Mouse (Mus musculus) liver, embryonic 15.5 days (tissue): ENCODE results near the gene Gtf3c4. TPM values are rescaled to one million over a fixed set of nuclear protein-coding genes. Genes with fewer than 3 reads are reported as not detected.

Source experiments
- ATAC-seq: fragments of 200-750 bp; cut with Nextera tagmentation; 2 replicates; pipeline ENCODE4 v1.8.0; 2017; ENCODE audit warnings: moderate number of reproducible peaks, mild to moderate bottlenecking, moderate library complexity; ENCODE audit not compliant: insufficient read depth
- H3K27ac ChIP-seq: fragments of 300-500 bp; sonication (generic); replicated peaks from 2 replicates; pipeline ENCODE4 v1.5.1; 2015; ENCODE audit warnings: mild to moderate bottlenecking, inconsistent platforms
- H3K27me3 ChIP-seq: fragments of 300-500 bp; sonication (generic); 2 replicates; pipeline ENCODE4 v1.6.1; 2015; ENCODE audit warnings: mild to moderate bottlenecking, inconsistent platforms
- H3K36me3 ChIP-seq: fragments of 300-500 bp; sonication (generic); replicated peaks from 2 replicates; pipeline ENCODE4 v1.6.1; 2015; ENCODE audit warnings: moderate library complexity, mild to moderate bottlenecking, inconsistent platforms
- H3K4me1 ChIP-seq: fragments of 300-500 bp; sonication (generic); replicated peaks from 2 replicates; pipeline ENCODE4 v1.6.1; 2015; ENCODE audit warnings: inconsistent platforms
- H3K4me2 ChIP-seq: fragments of 300-500 bp; sonication (generic); 2 replicates; pipeline ENCODE4 v1.6.1; 2015; ENCODE audit warnings: moderate library complexity, mild to moderate bottlenecking, inconsistent platforms
- H3K4me3 ChIP-seq: fragments of 300-500 bp; sonication (generic); replicated peaks from 2 replicates; pipeline ENCODE4 v1.5.1; 2015; ENCODE audit warnings: mild to moderate bottlenecking, inconsistent platforms
- H3K9ac ChIP-seq: fragments of 300-500 bp; sonication (generic); 2 replicates; pipeline ENCODE4 v1.6.1; 2015; ENCODE audit warnings: moderate library complexity, mild to moderate bottlenecking, inconsistent platforms
- H3K9me3 ChIP-seq: fragments of 300-500 bp; sonication (generic); replicated peaks from 2 replicates; pipeline ENCODE4 v1.6.1; 2016; ENCODE audit warnings: inconsistent platforms
- WGBS: fragments of 180-500 bp; shearing (Covaris S2); methylation state at CpG from one replicate; pipeline ENCODE4 v1.1.7; 2015; ENCODE audit warnings: mixed read lengths; ENCODE audit not compliant: insufficient replicate concordance; 5-methylcytosine and 5-hydroxymethylcytosine counted together
- polyA plus RNA-seq: library from polyadenylated mRNA; unstranded; fragments of >200 nt; fragmentation: Nextera tagmentation; extraction: Ambion mirVana; gene quantifications from 2 replicates; pipeline ENCODE4 v1.2.1, GENCODE M21; 2015

Gtf3c4 gene
- polyA plus RNA-seq, 1 experiment from 2014 or later: 5.1 TPM

GRCm38 (mm10) chr2:28852594-28852993 lies 12.4 kb upstream of the Gtf3c4 start:
- Histone ChIP-seq H3K9me3 (no peaks in the 10 kb centered on the region), H3K4me2 (no peak overlapping the region), H3K4me3 (no peak overlapping the region), H3K36me3 (peaks cover 47% of the 10 kb centered on the region), H3K27me3 (no peaks in the 10 kb centered on the region), H3K4me1 (no peaks in the 10 kb centered on the region), H3K27ac (no peak overlapping the region), H3K9ac (no peak overlapping the region)
- 81% methylated on average over 3 of the region's 3 CpGs for WGBS
- no peak for ATAC-seq

- H3K4me3 ChIP-seq: no peak overlapping the region
- H3K9me3 ChIP-seq: no peaks in the 10 kb centered on the region
- 0 out of 2 replicates have a peak overlapping the region, but pooled peaks have one; percentile 14 for H3K27ac ChIP-seq
- H3K36me3 ChIP-seq: peaks cover 45% of the 10 kb centered on the region
- ATAC-seq: no peak
- 64% methylated on average over 2 of the region's 2 CpGs for WGBS
- no peaks in the 10 kb centered on the region for H3K4me1 ChIP-seq
- H3K9ac ChIP-seq: no peak overlapping the region
- H3K27me3 ChIP-seq: no peaks in the 10 kb centered on the region
- H3K4me2 ChIP-seq: no peak overlapping the region
Observed at GRCm38 (mm10) chr2:28848879-28849278, 8.7 kb upstream of the Gtf3c4 start.

GRCm38 (mm10) chr2:28842042-28842441 lies 1.9 kb upstream of the Gtf3c4 start:
- peaks cover 16% of the 10 kb centered on the region for H3K36me3 ChIP-seq
- H3K4me3 ChIP-seq: peak overlapping the region; percentile 93; the same call in 1 of the 2 replicates
- no peak overlapping the region for H3K9ac ChIP-seq
- no peak overlapping the region for H3K27ac ChIP-seq
- ATAC-seq: no peak
- WGBS: 41% methylated on average over 3 of the region's 3 CpGs
- H3K27me3 ChIP-seq: no peaks in the 10 kb centered on the region
- peaks cover 39% of the 10 kb centered on the region for H3K4me1 ChIP-seq
- no peaks in the 10 kb centered on the region for H3K9me3 ChIP-seq
- peak overlapping the region; percentile 95 for H3K4me2 ChIP-seq

- peak; percentile 65 for ATAC-seq
- Histone ChIP-seq H3K4me1 (peaks cover 48% of the 10 kb centered on the region), H3K4me2 (peak overlapping the region; percentile 95), H3K9me3 (no peaks in the 10 kb centered on the region), H3K4me3 (peak overlapping the region; percentile 93), H3K27ac (peak overlapping the region; percentile 88), H3K36me3 (peaks cover 9% of the 10 kb centered on the region), H3K9ac (peak overlapping the region; percentile 82), H3K27me3 (no peaks in the 10 kb centered on the region)
- WGBS: under 1% methylated on average over 53 of the region's 53 CpGs
Observed at GRCm38 (mm10) chr2:28839501-28840221, 499 bp downstream of the Gtf3c4 start.

- no peak overlapping the region for H3K4me2 ChIP-seq
- no peaks in the 10 kb centered on the region for H3K9me3 ChIP-seq
- peaks cover 38% of the 10 kb centered on the region for H3K4me1 ChIP-seq
- no peak overlapping the region for H3K9ac ChIP-seq
- ATAC-seq: no peak
- H3K4me3 ChIP-seq: no peak overlapping the region
- H3K27me3 ChIP-seq: no peaks in the 10 kb centered on the region
- no peak overlapping the region; the same call in 1 of the 2 replicates for H3K27ac ChIP-seq
- peaks cover 37% of the 10 kb centered on the region for H3K36me3 ChIP-seq
- WGBS: 63% methylated on average over 3 of the region's 3 CpGs
Observed at GRCm38 (mm10) chr2:28836181-28836940, 3.8 kb downstream of the Gtf3c4 start.

GRCm38 (mm10) chr2:28829265-28829664 lies 10.9 kb downstream of the Gtf3c4 start:
- Histone ChIP-seq H3K4me1 (peaks cover 4% of the 10 kb centered on the region), H3K27me3 (no peaks in the 10 kb centered on the region), H3K27ac (no peak overlapping the region), H3K4me3 (no peak overlapping the region), H3K36me3 (peaks cover 88% of the 10 kb centered on the region), H3K9me3 (no peaks in the 10 kb centered on the region), H3K9ac (no peak overlapping the region), H3K4me2 (no peak overlapping the region)
- 49% methylated on average over 4 of the region's 4 CpGs for WGBS
- no peak for ATAC-seq

GRCm38 (mm10) chr2:28818866-28819265 lies 21.3 kb downstream of the Gtf3c4 start:
- no peaks in the 10 kb centered on the region for H3K9me3 ChIP-seq
- H3K4me1 ChIP-seq: no peaks in the 10 kb centered on the region
- no peak overlapping the region for H3K4me2 ChIP-seq
- no peak overlapping the region for H3K4me3 ChIP-seq
- H3K27ac ChIP-seq: no peak overlapping the region
- peaks cover 10% of the 10 kb centered on the region for H3K36me3 ChIP-seq
- H3K27me3 ChIP-seq: no peaks in the 10 kb centered on the region
- ATAC-seq: no peak
- WGBS: 53% methylated on average over 4 of the region's 4 CpGs
- no peak overlapping the region for H3K9ac ChIP-seq

GRCm38 (mm10) chr2:28810260-28811013 lies 29.7 kb downstream of the Gtf3c4 start:
- Histone ChIP-seq H3K4me1 (no peaks in the 10 kb centered on the region), H3K27ac (no peak overlapping the region), H3K9ac (no peak overlapping the region), H3K4me3 (no peak overlapping the region), H3K27me3 (no peaks in the 10 kb centered on the region), H3K36me3 (no peaks in the 10 kb centered on the region), H3K4me2 (no peak overlapping the region), H3K9me3 (no peaks in the 10 kb centered on the region)
- 49% methylated on average over 5 of the region's 5 CpGs for WGBS
- ATAC-seq: no peak

GRCm38 (mm10) chr2:28808841-28809240 lies 31.3 kb downstream of the Gtf3c4 start:
- Histone ChIP-seq H3K9ac (no peak overlapping the region), H3K4me3 (no peak overlapping the region), H3K9me3 (no peaks in the 10 kb centered on the region), H3K4me1 (no peaks in the 10 kb centered on the region), H3K27me3 (no peaks in the 10 kb centered on the region), H3K4me2 (no peak overlapping the region), H3K27ac (no peak overlapping the region), H3K36me3 (no peaks in the 10 kb centered on the region)
- WGBS: 55% methylated on average over 6 of the region's 6 CpGs
- ATAC-seq: no peak

GRCm38 (mm10) chr2:28803406-28803805 lies 36.8 kb downstream of the Gtf3c4 start:
- H3K36me3 ChIP-seq: no peaks in the 10 kb centered on the region
- no peak overlapping the region for H3K9ac ChIP-seq
- 55% methylated on average over 7 of the region's 7 CpGs for WGBS
- no peaks in the 10 kb centered on the region for H3K27me3 ChIP-seq
- ATAC-seq: no peak
- no peak overlapping the region for H3K4me2 ChIP-seq
- no peak overlapping the region for H3K27ac ChIP-seq
- no peak overlapping the region for H3K4me3 ChIP-seq
- H3K4me1 ChIP-seq: no peaks in the 10 kb centered on the region
- H3K9me3 ChIP-seq: no peaks in the 10 kb centered on the region

GRCm38 (mm10) chr2:28799575-28799974 lies 40.6 kb downstream of the Gtf3c4 start:
- no peaks in the 10 kb centered on the region; the same call in 1 of the 2 replicates for H3K36me3 ChIP-seq
- no peak overlapping the region for H3K4me3 ChIP-seq
- no peak for ATAC-seq
- H3K27ac ChIP-seq: no peak overlapping the region
- 37% methylated on average over 2 of the region's 2 CpGs for WGBS
- no peak overlapping the region for H3K9ac ChIP-seq
- H3K27me3 ChIP-seq: 0 out of 2 replicates have a peak, but pooled peaks cover 4% of the 10 kb centered on the region
- H3K9me3 ChIP-seq: no peaks in the 10 kb centered on the region
- no peak overlapping the region for H3K4me2 ChIP-seq
- H3K4me1 ChIP-seq: no peaks in the 10 kb centered on the region
